Mouse (Mus musculus) embryonic fibroblast, embryonic 13.5 days (primary cell): Measurements from ENCODE around the gene Myg1.

Source experiments
- CTCF ChIP-seq: IDR thresholded peaks from 2 replicates; pipeline ENCODE4 v1.5.1; 2011; ENCODE audit warnings: mild to moderate bottlenecking, control low read depth, low read length, moderate library complexity, borderline replicate concordance; ENCODE audit not compliant: insufficient read depth
- POLR2A ChIP-seq: IDR thresholded peaks from 2 replicates; pipeline ENCODE4 v1.6.1; 2011; ENCODE audit warnings: low read depth, mild to moderate bottlenecking, control low read depth, low read length, moderate library complexity

DNA sequence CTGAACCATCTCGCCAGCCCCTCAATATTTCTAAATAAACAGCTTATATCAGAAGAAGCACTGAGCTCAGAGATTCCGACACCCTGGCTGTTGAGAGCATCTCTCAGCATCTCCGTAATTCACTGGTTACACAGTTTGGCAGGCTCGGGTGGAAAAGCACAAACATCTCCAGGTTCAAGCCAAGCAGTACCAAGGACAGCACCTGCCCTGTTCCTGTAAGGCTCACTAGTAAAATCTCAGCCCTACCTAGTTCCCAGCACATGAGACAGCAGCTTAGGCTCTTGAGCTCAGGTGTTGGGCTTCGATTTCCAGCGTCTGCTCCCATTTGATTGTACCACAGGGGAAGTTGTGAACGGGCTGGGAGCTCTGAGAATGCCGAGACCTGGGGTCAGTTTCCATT is 3.7 kb downstream of the Myg1 start:
- TF ChIP-seq POLR2A (no peak), CTCF (no peak)
